Mouse (Mus musculus): ENCODE data around the gene Ydjc.

DNA sequence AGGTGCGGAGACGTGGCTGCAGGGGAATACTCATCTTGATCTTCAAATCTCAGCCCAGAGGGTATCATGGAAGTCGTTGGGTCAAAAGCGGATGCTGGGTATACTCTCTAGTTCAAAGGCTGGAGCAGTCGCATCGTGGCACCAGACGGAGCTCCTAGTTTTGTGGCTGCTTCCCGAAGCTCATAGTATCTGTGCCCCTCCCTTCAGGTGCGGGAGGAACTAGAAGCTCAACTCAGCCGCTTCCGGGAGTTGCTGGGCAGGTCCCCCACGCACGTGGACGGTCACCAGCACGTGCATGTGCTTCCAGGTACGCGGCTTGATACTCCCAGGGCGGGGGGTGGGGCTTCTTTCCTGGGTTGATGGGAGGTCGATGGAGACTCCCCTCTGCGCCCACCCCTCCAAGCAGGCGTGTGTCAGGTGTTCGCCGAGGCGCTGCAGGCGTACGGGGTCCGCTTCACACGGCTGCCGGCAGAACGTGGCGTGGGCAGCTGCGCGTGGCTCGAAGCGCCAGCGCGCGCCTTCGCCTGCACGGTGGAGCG, 3.0 kb downstream of the Ydjc start:
- TF ChIP-seq CTCF (IDR thresholded peaks at IDR 0.05; ENCODE audit: borderline replicate concordance, insufficient read depth, low read depth, low read length) (no peak), POLR2A (IDR thresholded peaks at IDR 0.05; ENCODE audit: borderline replicate concordance, insufficient read depth, low read length) (no peak)

Measured in cerebellum, adult 2 months (tissue).